Mouse (Mus musculus): Measurements from ENCODE around the gene Celf1. TPM values are rescaled to one million over a fixed set of nuclear protein-coding genes. Genes with fewer than 3 reads are reported as not detected.
"Not testable (repeated sequence)": the region's sequence is repeated elsewhere in the genome, so short reads cannot be mapped to it uniquely, and the experiment has no call there.

Celf1 gene
- 10 to 100 TPM; 39.5 to 54.5 TPM for total RNA-seq (2021)
- long read RNA-seq, experiment 1, full-length matches to known transcripts = 4 of 13 reads
- long read RNA-seq, experiment 1, partial matches to known transcripts = 0 of 13 reads
- long read RNA-seq, experiment 1, other reads (novel, unspliced or antisense) = 9 of 13 reads
- long read RNA-seq, experiment 2, full-length matches to known transcripts = 2 of 17 reads
- long read RNA-seq, experiment 2, partial matches to known transcripts = 2 of 17 reads
- long read RNA-seq, experiment 2, other reads (novel, unspliced or antisense) = 13 of 17 reads

GRCm38 (mm10) chr2:90940233-90941229 is at the start of gene Celf1:
Gene Celf1 (plus strand): TSS chr2:90940382.
- DNase-seq = peak; percentile 88

DNA sequence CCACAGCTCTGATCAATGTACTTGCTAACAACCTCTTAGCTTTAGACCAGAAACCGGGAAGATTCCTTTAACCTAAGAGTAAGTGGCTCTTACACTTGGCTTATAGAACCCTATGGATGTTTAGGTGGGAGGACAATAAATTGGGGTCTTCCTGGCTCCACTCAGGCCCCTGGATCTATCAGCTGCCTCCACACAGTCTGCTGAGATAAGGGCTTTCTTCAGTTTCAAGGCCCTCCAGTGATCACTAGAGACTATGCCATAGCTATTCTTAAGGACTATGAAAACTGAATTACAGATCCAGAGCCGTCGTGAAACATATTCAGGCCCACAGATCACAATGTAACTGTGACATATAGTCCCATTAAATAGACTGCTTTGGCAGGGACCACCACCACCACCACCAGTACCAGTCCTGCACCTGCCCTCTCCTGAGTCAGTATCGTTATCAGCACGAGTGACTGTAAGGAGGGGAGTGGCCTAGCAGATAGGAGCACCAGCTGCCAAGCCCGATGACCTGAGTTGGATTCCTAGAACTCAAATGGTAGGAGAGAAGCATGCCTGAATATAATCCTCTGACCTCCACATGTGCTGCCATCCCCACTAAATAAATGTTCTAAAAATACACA is 46.4 kb upstream of the Celf1 start:
- no peak for DNase-seq

- not testable (repeated sequence) for DNase-seq
Measured at GRCm38 (mm10) chr2:90894299-90894677, 45.9 kb upstream of the Celf1 start.

DNA sequence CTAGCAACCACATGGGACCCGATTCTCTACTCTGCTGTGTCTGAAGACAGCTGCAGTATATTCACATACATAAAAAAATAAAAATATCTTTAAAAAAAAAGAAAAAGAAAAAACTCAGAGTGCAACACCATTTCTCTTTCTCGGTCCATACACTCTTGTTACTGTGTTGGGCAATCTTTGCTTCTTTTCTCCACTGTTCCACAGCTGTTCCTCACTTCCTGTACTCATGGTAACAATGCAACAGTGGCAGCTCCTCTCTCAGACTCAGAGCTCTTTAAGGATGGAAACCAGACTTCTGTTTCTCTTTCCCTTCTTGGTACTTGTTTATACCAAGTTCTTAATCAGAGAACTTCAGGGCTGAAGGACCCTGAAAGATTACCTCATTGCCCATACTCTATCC is 36.8 kb upstream of the Celf1 start:
- DNase-seq = no peak

- peak; percentile 83 for DNase-seq
Measured at GRCm38 (mm10) chr2:90904076-90904855, 35.9 kb upstream of the Celf1 start, which contains the start of the genes Kbtbd4 and Ndufs3. Gene Kbtbd4 (plus strand): TSS chr2:90904740. Gene Ndufs3 (minus strand): TSS chr2:90904827.

GRCm38 (mm10) chr2:90904856-90905224 is 35.3 kb upstream of the Celf1 start:
- DNase-seq = no peak

- DNase-seq = no peak
Measured at GRCm38 (mm10) chr2:90906721-90907120, 33.5 kb upstream of the Celf1 start.

DNA sequence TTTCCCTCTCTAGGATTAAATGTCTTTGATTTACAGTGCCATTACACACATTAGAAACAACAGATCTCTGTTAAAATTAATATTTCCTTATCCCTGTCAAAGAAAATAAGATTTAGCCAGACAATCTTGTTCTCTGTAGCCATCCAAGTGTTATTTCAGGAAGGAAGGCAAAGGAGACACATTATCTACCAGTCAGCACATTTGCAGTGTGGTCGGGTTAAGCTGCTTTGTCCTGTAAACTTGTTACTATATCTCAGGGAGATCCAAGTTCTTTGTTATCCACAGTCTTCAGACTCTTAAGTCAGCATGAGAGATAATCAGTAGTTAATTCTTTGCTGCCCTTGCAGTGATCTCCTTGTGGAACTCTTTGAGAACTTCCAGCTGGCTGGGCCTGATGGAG is 29.3 kb upstream of the Celf1 start:
- DNase-seq = no peak

GRCm38 (mm10) chr2:90911668-90912067 is 28.5 kb upstream of the Celf1 start:
- no peak for DNase-seq

DNA sequence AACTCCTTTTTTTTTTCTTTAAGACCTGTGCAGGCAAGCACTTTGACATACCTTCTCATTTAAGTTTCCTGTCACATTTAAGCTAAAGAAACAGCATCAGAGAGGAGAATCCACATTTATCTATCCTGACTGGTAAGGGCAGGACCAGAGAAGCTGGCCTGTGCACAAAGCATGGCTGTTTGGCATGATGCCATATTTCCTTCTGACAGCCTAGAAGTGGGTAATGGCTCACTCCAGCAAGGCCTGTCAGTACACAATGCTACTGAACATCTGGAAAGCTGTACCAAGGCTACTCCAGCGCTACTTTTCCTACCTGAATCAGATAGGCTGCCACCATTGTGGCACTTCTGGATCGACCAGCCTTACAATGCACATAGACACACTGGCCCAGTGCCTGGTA is 26.5 kb upstream of the Celf1 start:
- no peak for DNase-seq

DNA sequence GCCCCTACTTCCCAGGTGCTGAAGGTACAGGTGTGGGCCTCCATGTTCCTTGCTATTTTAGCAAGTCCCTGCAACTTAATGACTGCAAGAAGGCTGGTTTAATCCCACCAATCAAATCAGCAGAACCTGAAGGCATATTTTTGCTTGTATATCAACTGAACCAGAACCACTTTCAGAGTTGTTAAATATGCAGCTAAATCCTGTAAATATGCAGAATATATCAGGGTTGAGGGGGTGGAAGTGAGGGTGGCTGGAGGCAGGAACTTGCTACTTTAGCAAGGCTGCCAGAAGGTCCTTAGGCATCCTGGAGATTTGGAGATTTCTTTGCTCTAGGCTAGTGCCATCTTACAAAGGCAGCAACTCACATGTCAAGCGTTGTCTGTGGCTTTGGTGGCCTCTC is 24.7 kb upstream of the Celf1 start:
- no peak for DNase-seq

DNA sequence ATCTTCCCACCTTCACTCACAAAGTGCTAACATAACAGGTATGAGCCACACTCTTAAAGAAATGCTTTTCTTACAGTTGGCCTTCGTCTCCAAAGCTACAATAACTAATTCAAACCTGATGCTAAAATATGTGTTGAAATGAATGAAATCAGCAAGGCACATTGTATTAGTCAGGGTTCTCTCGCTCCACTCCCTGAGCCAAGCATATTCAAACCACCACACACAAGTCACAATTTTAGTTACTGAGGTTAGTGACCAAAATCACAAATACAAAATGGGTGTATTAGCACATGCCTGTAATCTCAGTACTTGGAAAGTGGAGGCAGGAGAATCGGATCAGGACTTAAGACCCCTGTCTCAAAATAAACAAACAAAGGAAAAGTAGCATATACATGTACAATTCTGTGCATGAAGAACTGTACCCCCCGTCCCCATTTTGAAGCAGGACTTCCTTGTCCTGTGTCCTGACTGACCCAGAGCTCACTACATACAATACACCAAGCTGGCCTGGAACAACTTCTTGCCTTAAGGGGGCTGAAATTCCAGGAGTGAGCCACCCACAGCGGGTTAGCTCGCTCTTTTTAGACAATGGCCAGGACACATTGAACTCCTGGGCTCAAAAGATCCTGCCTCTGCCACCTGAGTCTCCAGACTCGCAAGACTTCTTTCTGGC is 23.5 kb upstream of the Celf1 start:
- DNase-seq = no peak

DNA sequence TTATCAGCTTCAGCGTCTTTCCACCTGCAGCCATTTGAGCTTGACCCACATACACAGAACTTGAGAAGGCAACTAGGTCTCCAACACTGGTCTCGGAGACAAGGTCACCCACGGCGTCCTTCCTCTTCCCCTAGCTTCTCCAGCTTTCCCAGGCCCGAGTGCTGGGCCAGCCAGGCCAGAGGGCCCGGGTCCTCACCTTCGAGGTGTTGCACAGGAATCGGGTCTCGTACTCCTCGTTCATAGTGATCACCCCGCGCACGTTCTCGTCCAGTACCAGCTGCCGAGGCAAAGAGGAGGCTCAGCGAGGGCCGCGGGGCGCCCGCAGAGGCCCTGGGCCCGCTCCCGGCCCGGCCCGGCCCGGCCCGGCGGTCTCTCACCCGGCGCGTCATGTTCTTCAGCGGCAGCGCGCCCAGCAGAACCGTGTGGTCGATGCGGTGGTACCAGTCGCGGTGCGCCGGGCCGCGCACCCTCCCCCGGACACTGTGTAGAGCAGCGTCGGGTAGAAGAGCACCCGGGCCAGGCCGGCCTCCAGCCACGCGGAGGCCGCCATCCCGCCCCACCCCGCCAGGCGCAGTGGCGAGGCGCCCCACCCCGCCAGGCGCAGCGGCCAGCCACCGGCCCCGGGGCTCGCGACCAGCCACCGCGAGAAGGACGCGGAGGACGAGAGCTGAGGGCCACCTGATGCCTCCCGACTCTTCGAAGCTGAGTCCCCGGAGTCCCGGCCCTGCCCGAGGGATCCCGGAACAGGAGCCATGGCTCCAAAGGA is 22.8 kb upstream of the Celf1 start:
- peak; percentile 83 for DNase-seq

GRCm38 (mm10) chr2:90917999-90918698 is 22.0 kb upstream of the Celf1 start:
- no peak for DNase-seq

GRCm38 (mm10) chr2:90921178-90921577 is 19.0 kb upstream of the Celf1 start:
- DNase-seq = no peak

DNA sequence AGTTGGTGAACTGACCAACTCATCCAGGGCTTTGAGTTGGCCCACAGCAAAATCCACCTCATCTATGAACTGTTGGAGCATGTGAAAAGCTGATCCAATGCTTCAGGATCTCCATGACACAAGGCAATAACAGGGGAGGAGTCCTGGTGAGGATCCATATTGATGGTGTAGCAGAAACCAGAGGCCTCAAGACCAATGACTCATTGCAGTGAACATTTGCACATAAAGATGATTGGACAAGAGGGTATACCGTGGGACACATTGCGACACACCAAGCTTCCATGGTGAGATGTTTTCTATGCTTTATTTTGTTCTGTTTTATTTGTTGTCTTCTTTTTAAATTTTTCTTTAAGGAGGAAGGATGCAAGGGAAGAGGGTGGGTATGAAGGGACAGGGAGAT is 17.5 kb upstream of the Celf1 start:
- no peak for DNase-seq

DNA sequence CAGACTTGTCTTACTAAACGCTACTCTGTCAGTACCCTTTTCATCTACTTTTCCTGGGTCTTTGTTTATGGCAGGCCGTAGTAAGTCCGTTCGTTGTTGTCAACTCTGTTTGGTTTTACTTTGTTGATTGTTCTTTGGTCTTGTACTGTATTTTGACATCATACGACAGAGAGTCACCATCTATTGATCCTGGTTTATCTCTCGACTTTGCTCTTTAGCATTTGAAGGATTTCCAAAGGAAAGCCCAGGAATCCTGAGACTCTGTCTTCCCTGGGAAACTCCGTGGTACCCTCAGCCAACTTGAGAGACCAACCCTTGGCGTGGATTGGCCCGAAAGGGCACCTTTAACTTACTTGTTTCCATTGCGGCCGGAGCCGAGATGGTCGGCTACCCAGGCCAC is 11.6 kb upstream of the Celf1 start:
- DNase-seq = no peak

DNA sequence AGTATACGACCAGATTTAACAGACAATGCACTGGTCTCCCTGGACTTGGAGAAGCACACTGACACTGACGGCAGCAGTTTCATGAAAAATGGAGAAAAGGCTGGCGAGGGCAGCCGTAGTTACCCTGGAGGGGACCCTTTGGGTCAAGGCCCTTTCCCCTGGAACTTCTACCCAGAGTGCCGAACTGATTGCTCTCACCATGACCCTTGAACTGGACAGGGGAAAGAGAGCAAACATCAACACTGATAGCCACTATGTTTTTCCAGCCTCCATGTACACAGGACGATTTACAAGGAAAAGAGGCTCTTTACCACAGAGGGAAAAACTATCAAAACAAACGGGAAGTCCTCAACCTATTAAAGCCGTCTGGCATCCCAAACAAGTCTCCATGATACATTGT is 8.4 kb upstream of the Celf1 start:
- DNase-seq = no peak

GRCm38 (mm10) chr2:90932273-90932672 is 7.9 kb upstream of the Celf1 start:
- no peak for DNase-seq

DNA sequence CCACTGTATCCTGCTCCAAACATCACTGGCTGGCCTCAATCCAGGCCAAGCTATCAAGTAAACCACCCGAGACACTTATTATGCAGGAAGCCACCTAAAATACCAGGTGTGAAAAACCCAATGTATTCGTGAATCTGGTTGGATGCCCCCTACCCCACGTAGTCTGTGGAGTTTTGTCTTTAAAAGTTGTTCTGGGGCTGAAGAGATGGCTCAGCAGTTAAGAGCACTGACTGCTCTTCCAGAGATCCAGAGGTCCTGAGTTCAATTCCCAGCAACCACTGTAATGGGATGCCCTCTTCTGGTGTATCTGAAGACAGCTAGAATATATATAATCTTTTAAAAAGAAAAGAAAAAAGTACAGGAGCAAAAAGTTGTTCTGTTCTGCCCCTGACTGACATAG is 1.8 kb upstream of the Celf1 start:
- DNase-seq = no peak

All from gastrocnemius, postnatal 25 days (tissue).